Mouse (Mus musculus): ENCODE measurements at regions not wholly inside any gene's neighbourhood (a gene's known extent, or its start where the extent isn't known, plus 50 kb on each side); places are given as distances from the start of the nearest gene placed in this dataset.
"Not testable (repeated sequence)": the region's sequence is repeated elsewhere in the genome, so short reads cannot be mapped to it uniquely, and the experiment has no call there.

GRCm38 (mm10) chr2:72655864-72656263 lies 179.9 kb downstream of the Cdca7 start:
- no peak overlapping the region for H3K9ac ChIP-seq
- H3K36me3 ChIP-seq, result no peaks in the 10 kb centered on the region
- H3K4me1 ChIP-seq (replicated peaks), result no peaks in the 10 kb centered on the region
- WGBS, result 77% methylated on average over 9 of the region's 9 CpGs
- no peak overlapping the region for H3K4me2 ChIP-seq
- no peak overlapping the region for H3K27ac ChIP-seq (replicated peaks)
- ATAC-seq (ENCODE audit: low read depth), result no peak
- no peak overlapping the region for H3K4me3 ChIP-seq
- no peaks in the 10 kb centered on the region for H3K9me3 ChIP-seq
- H3K27me3 ChIP-seq, result no peaks in the 10 kb centered on the region

DNA sequence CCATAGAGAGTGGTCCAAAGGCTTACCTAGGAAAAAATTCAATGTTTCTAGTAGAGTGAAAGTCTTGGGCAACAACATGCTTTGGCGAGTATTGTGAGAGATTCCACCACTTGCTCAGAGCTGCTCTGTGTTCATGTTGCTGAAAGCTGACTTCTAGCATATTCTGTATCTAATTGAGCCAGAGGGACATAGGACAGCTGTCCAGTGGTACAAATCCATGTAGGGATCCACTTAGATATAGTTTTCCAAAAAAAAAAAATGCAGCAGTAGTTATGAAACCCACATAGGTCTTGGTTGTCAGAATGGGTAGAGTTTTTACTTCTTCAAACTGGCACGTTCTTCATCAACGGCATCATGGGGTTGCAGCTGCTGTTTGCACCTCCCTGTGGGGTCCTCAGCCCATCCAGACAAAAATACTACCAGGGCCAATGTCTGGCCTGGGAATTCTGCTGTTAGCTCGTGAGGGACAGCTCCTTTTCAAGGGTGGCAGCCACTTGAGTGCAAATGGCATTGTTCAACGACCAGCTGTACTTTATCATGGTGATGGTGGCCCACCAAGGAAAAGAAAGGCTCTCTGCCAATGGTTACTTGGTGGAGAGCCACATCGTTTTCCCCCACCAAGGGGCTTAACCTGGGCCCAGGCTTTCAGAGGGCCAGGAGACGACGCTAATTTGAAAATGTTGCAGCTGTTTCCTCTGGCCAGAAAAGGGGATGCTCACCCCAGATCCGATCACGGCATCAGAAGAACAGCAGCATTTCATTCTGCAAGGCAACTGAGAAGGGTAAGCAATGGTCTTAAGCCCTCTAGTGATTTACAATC lies 181.4 kb downstream of the Cdca7 start:
- no peak for ATAC-seq (ENCODE audit: low read depth)
- Histone ChIP-seq H3K27me3 (no peaks in the 10 kb centered on the region), H3K9ac (no peak overlapping the region), H3K4me2 (no peak overlapping the region), H3K4me3 (no peak overlapping the region), H3K27ac (replicated peaks) (no peak overlapping the region), H3K36me3 (no peaks in the 10 kb centered on the region), H3K4me1 (replicated peaks) (no peaks in the 10 kb centered on the region), H3K9me3 (no peaks in the 10 kb centered on the region)
- WGBS, result 66% methylated on average over 10 of the region's 10 CpGs

DNA sequence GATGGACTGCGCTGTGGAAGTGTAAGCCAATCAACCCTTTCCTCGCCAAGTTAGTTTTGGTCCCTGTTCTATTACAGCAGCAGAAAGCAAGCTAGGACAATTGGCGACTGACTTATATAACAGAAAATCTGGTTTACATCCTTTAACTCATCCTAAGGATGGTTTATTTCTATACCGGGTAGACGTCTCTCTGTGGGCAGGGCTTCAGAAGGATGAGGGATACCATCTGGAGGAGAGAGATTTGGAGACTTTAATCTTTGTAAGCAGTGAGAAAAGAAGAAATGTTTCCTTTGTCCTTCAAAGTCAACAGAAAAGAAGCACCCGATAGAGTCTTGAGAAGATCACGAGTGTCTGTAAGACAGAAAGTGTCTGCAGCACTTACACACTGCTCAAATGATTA lies 186.4 kb downstream of the Cdca7 start:
- no peaks in the 10 kb centered on the region for H3K4me1 ChIP-seq (replicated peaks)
- no peak overlapping the region for H3K27ac ChIP-seq (replicated peaks)
- no peak overlapping the region for H3K4me3 ChIP-seq
- no peak overlapping the region for H3K9ac ChIP-seq
- H3K36me3 ChIP-seq, result no peaks in the 10 kb centered on the region
- ATAC-seq (ENCODE audit: low read depth), result no peak
- no peaks in the 10 kb centered on the region for H3K27me3 ChIP-seq
- 91% methylated on average over 7 of the region's 7 CpGs for WGBS
- no peaks in the 10 kb centered on the region for H3K9me3 ChIP-seq
- H3K4me2 ChIP-seq, result no peak overlapping the region

DNA sequence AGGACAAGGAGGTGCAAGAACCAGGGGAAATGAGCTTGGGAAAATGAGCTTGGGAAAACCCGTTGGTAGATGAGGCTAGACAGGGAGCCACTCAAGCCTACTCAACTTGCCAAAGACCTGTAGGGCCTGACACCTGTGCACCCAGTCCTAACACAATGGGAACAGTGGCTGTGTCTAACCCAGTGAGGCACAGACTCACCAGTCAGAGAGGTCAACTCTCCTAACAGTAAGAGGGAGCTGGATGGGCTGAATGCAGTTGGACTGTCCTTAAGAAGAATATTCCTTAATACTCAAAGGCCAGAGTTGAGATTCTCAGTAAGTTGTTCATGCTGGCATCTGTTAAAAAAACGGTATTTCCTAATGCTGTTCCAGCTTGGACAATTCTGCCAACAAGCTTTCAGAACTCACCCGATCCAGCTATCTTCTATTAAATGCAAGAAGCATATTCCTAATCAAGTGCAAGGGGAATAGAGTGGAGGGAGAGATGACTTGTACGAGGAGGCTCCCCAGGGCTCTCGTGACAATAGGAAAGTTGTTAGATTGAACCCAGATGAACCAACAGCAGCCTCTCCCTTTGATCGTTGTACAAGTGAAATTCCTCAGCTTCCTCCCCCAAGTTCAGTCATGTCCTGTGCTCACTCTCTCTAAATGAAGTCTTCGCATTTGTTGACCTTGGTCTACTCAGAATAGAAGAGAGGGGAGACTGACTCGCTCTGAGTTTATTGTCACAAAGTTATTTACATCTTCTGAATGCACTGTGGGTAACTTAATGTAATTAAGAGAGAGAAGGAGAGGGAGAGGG lies 187.2 kb downstream of the Cdca7 start:
- Histone ChIP-seq H3K27ac (replicated peaks) (no peak overlapping the region), H3K36me3 (no peaks in the 10 kb centered on the region), H3K4me2 (no peak overlapping the region), H3K4me3 (no peak overlapping the region), H3K27me3 (no peaks in the 10 kb centered on the region), H3K9me3 (no peaks in the 10 kb centered on the region), H3K4me1 (replicated peaks) (no peaks in the 10 kb centered on the region), H3K9ac (no peak overlapping the region)
- ATAC-seq (ENCODE audit: low read depth), result no peak
- WGBS, result 67% methylated on average over 8 of the region's 8 CpGs

DNA sequence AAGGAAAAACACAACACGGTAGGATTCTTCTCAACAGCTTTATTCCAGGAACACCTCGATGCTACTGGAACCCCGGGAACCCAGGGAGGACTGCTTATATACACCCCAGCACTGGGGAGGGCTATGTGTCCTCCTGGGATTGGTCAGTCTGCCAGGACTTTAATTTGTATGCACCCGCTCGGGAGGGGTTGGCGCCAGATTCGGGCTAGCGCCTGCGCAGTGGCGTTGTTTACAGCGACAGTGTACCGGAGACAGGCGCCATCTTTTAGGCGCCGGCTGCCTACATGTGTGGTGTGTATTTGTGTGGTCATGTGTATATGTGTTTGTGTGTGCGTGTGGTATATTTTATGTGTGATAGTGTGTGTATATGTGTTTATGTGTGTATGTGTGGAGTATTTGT lies 191.4 kb downstream of the Cdca7 start:
- H3K9me3 ChIP-seq; H3K4me1 ChIP-seq (replicated peaks); H3K4me3 ChIP-seq; ATAC-seq (ENCODE audit: low read depth); H3K9ac ChIP-seq; H3K36me3 ChIP-seq; H3K27ac ChIP-seq (replicated peaks); H3K4me2 ChIP-seq: not testable (repeated sequence)
- WGBS, result 96% methylated on average over 16 of the region's 16 CpGs
- H3K27me3 ChIP-seq, result peaks cover 11% of the 10 kb centered on the region

DNA sequence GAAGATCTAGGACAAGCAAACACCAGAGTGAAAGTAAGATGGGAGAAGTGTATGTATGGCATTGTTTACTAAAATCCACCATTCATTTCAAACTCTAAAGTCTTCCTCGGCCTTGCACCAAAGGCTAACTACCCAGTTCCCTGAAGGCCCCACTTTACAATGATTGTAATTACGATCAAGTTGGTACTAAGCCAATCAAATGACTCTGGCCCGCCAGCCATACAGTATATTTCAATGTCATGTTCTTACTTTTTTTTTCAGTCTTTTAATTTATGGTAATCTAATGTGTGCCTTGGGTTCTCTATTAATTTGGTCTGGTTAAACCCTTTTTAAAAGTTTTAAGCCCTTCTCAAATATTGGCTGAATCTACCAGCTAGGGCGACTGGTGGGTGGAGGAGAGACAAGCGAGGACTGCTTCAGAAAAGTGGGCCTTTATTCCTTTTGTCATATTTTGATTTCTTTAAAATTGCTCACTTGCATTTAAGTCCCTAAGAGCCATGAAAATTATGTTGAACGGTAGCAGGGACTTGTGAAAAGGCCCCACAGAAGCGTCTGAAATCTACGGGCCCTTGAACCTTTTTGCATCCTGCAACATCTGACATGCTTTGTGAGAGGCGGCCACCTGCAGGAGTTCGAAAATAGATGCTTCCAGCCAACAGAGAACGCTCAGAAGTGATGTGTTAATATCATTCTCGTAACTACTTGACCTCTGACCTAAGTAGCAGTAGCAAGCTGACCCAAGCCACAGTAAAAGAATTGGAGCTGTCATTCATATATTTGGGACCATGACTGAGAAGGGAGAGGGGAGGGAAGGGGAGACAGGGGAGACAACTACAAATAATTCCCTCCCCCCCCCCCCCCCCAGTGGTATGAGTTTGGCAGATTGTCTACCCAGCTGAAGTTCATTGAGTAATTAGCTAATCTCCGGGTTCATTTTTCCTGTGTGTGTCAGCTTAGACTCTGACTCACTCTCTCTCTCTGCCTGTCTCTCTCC lies 197.2 kb downstream of the Cdca7 start:
- H3K4me3 ChIP-seq, result no peak overlapping the region
- peaks cover 7% of the 10 kb centered on the region for H3K4me1 ChIP-seq (replicated peaks)
- no peak overlapping the region for H3K9ac ChIP-seq
- no peak overlapping the region for H3K27ac ChIP-seq (replicated peaks)
- ATAC-seq (ENCODE audit: low read depth), result no peak
- WGBS, result 23% methylated on average over 13 of the region's 13 CpGs
- H3K4me2 ChIP-seq, result no peak overlapping the region
- H3K36me3 ChIP-seq, result no peaks in the 10 kb centered on the region
- no peaks in the 10 kb centered on the region for H3K9me3 ChIP-seq
- peaks cover 31% of the 10 kb centered on the region for H3K27me3 ChIP-seq

DNA sequence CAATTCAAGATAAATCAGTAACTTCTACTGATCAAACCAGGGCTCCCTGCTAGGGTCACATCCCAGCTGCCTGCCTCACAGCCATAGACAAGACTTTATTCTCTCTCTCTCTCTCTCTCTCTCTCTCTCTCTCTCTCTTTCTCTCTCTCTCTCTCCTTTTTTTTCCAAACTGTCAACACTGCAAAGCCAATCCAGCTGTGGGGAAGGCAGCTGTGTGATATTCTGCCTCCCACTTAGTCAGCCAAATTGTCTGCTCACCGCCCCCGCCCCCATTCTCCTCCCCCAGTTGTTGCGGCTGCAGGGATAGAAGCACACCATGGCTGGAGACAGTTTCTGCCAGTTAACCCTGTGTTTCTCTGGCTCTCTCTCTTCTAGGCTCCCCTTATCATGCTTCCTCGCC lies 198.3 kb downstream of the Cdca7 start:
- peaks cover 7% of the 10 kb centered on the region for H3K4me1 ChIP-seq (replicated peaks)
- no peak overlapping the region for H3K4me2 ChIP-seq
- H3K4me3 ChIP-seq, result no peak overlapping the region
- H3K27ac ChIP-seq (replicated peaks), result no peak overlapping the region
- 11% methylated on average over 4 of the region's 4 CpGs for WGBS
- ATAC-seq (ENCODE audit: low read depth), result no peak
- no peak overlapping the region for H3K9ac ChIP-seq
- peaks cover 31% of the 10 kb centered on the region for H3K27me3 ChIP-seq
- H3K9me3 ChIP-seq, result no peaks in the 10 kb centered on the region
- no peaks in the 10 kb centered on the region for H3K36me3 ChIP-seq

- no peak overlapping the region for H3K4me3 ChIP-seq
- H3K36me3 ChIP-seq, result no peaks in the 10 kb centered on the region
- H3K9me3 ChIP-seq, result no peaks in the 10 kb centered on the region
- no peak overlapping the region for H3K27ac ChIP-seq (replicated peaks)
- H3K9ac ChIP-seq, result no peak overlapping the region
- 59% methylated on average over 6 of the region's 6 CpGs for WGBS
- H3K4me1 ChIP-seq (replicated peaks), result peaks cover 7% of the 10 kb centered on the region
- H3K27me3 ChIP-seq, result peaks cover 30% of the 10 kb centered on the region
- no peak for ATAC-seq (ENCODE audit: low read depth)
- H3K4me2 ChIP-seq, result no peak overlapping the region
Measured at GRCm38 (mm10) chr2:72674856-72675440, 199.0 kb downstream of the Cdca7 start.

- 87% methylated on average over 8 of the region's 8 CpGs for WGBS
- H3K4me3 ChIP-seq, result no peak overlapping the region
- ATAC-seq (ENCODE audit: low read depth), result no peak
- H3K27me3 ChIP-seq, result peaks cover 20% of the 10 kb centered on the region
- H3K9me3 ChIP-seq, result no peaks in the 10 kb centered on the region
- H3K4me2 ChIP-seq, result no peak overlapping the region
- H3K36me3 ChIP-seq, result no peaks in the 10 kb centered on the region
- H3K4me1 ChIP-seq (replicated peaks), result peaks cover 7% of the 10 kb centered on the region
- H3K9ac ChIP-seq, result no peak overlapping the region
- H3K27ac ChIP-seq (replicated peaks), result no peak overlapping the region
Measured at GRCm38 (mm10) chr2:72677731-72678130, 201.8 kb downstream of the Cdca7 start.

DNA sequence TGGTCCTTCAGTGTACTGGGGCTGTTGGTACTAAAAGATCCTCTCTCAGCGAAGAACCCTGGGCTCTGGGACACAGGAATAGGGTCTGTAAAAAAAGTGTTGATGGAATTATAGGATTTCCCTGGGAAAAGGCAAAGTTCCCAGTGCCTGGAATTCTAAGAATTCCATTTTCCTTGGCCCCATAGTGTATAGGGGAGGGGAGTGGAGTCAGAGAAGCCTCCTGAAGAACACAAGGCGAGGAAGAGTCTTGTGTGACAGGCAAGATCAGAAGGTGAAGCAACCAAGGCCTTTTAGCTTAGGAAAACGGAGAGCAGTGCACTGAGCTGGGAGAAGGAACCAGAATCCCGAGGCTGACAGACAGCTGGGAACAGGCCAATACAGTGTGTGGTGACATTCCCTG lies 212.1 kb downstream of the Cdca7 start:
- peaks cover 11% of the 10 kb centered on the region; the same call in 1 of the 2 replicates for H3K27me3 ChIP-seq
- no peak overlapping the region for H3K27ac ChIP-seq (replicated peaks)
- H3K4me1 ChIP-seq (replicated peaks), result no peaks in the 10 kb centered on the region
- H3K4me3 ChIP-seq, result no peak overlapping the region
- no peak for ATAC-seq (ENCODE audit: low read depth)
- peaks cover 6% of the 10 kb centered on the region; the same call in 1 of the 2 replicates for H3K9me3 ChIP-seq
- H3K9ac ChIP-seq, result no peak overlapping the region
- no peak overlapping the region for H3K4me2 ChIP-seq
- 86% methylated on average over 4 of the region's 4 CpGs for WGBS
- no peaks in the 10 kb centered on the region for H3K36me3 ChIP-seq

DNA sequence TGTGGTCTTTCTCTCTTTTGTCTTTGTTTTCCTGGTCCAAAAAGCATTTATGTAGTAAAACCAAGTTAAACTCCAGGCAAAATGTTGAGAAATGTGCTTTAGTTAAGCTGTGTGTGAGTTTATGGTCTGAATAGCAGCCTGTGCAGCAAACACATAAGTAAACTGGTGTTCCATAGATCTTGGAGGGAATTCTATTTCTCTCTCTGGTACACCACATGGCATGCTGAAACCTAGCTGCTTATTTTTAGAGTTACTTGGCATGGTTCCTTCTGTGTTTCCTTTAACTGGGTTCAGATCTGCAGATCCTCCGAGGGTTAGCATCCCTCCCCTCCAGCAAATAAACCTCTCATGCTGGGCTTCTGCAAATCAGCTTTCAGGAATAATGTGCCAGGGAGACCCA lies 225.1 kb downstream of the Cdca7 start:
- 54% methylated on average over 1 of the region's 1 CpGs for WGBS
- ATAC-seq (ENCODE audit: low read depth), result no peak

More for the DNA sequence above, 225.1 kb downstream of the Cdca7 start:
- Histone ChIP-seq H3K4me1 (replicated peaks) (no peaks in the 10 kb centered on the region), H3K4me3 (no peak overlapping the region), H3K9me3 (no peaks in the 10 kb centered on the region), H3K4me2 (no peak overlapping the region), H3K27ac (replicated peaks) (no peak overlapping the region), H3K36me3 (no peaks in the 10 kb centered on the region), H3K27me3 (peaks cover 85% of the 10 kb centered on the region), H3K9ac (no peak overlapping the region)
